Mouse (Mus musculus): ENCODE data around the gene Gm13696. TPM values are rescaled to one million over a fixed set of nuclear protein-coding genes. Genes with fewer than 3 reads are reported as not detected.
"Not testable (repeated sequence)": the region's sequence is repeated elsewhere in the genome, so short reads cannot be mapped to it uniquely, and the experiment has no call there.

The Gm13696 gene
- polyA plus RNA-seq (2015; fragmentation: Nextera tagmentation; extraction: Ambion mirVana) = not detected in 2 replicates

DNA sequence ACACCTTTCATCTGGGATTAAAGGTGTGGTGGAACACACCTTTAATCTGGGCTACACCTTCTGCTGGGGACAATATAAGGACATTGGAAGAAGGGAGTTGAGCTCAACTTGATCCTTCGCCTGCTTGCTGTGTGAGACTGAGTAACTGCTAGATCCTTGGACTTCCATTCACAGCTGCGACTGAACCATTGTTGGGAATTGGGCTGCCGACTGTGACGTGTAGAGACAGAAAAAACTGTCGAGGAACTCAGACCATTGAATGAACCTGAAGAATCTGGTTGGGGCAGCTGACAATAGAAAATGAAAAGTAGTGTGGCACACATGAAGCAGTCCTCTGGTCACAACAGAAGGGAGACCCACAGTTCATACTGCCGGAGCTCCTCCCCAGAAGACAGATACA is at the start of gene Gm13696:
TSS of gene Gm13696 (plus strand) at position 301 of the 400 bp plus-strand sequence.
- not testable (repeated sequence) for H3K27me3 ChIP-seq; H3K36me3 ChIP-seq; H3K4me1 ChIP-seq; H3K9ac ChIP-seq; ATAC-seq (replicated peaks; ENCODE audit: low FRiP score); H3K4me2 ChIP-seq; H3K4me3 ChIP-seq (replicated peaks); H3K27ac ChIP-seq; H3K9me3 ChIP-seq (replicated peaks)
- WGBS = no CpG with 5 or more reads among the region's 6 CpGs

DNA sequence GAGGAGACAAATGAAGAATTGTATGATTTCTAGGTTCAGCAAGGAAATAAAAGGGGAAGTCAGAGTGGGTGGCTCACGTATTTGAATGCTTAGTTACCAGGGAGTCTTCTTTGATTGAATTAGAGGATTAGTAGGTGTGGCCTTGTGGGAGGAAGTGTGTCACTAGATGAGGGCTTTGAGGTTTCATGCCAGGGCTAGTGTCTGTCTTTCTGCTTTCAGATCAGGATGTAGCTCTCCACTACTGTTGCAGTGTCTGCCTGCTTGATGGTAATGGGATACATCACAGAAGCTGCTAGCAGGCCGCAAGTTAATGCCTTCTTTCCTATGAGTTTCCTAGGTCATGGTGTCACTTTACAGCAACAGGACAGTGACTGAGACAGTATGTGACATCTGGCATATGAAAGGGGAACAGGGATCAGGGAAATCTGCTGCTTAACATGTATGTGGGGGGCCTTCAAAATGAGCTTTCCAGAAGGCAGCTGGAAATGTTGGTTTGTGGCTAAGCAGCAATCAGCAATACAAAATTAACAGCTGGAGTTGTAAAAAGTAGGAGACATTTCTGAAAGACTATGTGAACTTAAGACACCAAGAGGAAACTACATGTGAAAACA is 43.3 kb upstream of the Gm13696 start:
- no peaks in the 10 kb centered on the region for H3K36me3 ChIP-seq
- WGBS = 34% methylated on average over 2 of the region's 2 CpGs
- ATAC-seq (replicated peaks; ENCODE audit: low FRiP score) = peak; percentile 64

DNA sequence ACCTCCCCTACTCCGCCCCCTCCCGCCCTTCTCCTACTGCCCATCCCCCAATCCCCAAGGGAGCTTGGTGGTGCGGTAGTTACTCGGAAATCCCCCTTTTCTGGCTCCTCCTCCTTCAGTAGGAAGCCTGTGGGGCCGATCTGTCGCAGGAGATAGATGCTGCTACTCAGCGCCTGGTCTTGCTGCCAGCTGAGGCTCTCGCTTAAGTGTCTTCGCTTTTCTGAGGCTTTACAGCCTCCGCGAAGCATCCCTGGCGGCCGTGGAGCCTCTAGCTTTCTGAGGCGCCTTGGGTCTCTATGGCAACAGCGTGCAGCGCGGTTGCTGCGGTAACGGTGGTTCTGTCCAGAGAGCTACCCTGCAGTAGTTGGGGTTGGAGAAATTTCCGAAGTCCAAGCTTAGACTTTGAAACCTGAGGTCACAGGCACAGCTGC is 32.0 kb upstream of the Gm13696 start, which contains the start of gene Zswim2:
TSS of gene Zswim2 (minus strand) at position 298 of the 431 bp plus-strand sequence.
- H3K9ac ChIP-seq = no peak within 1 kb of the TSS
- H3K4me3 ChIP-seq (replicated peaks) = peak within 1 kb of the TSS; percentile 28
- WGBS = 1% methylated on average over 20 of the region's 20 CpGs
- H3K36me3 ChIP-seq = no peaks in the 10 kb centered on the region
- ATAC-seq (replicated peaks; ENCODE audit: low FRiP score) = peak; percentile 94
- H3K4me1 ChIP-seq = peaks cover 5% of the 10 kb centered on the region
- H3K4me2 ChIP-seq = peak within 1 kb of the TSS; percentile 56
- no peak within 1 kb of the TSS for H3K27ac ChIP-seq
- no peaks in the 10 kb centered on the region for H3K27me3 ChIP-seq
- no peaks in the 10 kb centered on the region for H3K9me3 ChIP-seq (replicated peaks)

More for the DNA sequence above, 43.3 kb upstream of the Gm13696 start:
- H3K4me3 ChIP-seq (replicated peaks) = no peak overlapping the region
- no peak overlapping the region for H3K27ac ChIP-seq
- H3K4me2 ChIP-seq = no peak overlapping the region
- H3K4me1 ChIP-seq = no peaks in the 10 kb centered on the region
- no peaks in the 10 kb centered on the region for H3K27me3 ChIP-seq
- no peak overlapping the region for H3K9ac ChIP-seq
- H3K9me3 ChIP-seq (replicated peaks) = no peaks in the 10 kb centered on the region

DNA sequence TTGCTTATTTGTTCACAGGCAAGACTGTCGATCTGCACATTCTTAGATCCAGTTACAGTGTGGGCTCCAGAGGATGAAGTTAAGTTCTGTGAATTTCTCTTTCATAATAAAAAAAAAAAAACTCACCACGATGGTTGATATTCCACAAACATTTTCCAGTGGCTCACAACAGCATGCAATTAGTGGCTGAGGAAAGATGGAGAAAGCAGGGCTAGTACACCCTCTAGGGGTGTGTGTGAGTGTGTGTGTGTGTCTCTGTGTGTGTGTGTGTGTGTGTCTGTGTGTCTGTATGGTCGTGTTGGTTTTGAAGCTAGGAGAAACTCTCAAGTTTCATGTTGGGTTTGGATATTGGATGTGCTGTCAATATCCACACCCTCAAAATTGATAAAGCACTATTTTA is 31.5 kb upstream of the Gm13696 start:
- ATAC-seq (replicated peaks; ENCODE audit: low FRiP score) = no peak
- no peak overlapping the region for H3K4me3 ChIP-seq (replicated peaks)
- 40% methylated on average over 3 of the region's 3 CpGs for WGBS

DNA sequence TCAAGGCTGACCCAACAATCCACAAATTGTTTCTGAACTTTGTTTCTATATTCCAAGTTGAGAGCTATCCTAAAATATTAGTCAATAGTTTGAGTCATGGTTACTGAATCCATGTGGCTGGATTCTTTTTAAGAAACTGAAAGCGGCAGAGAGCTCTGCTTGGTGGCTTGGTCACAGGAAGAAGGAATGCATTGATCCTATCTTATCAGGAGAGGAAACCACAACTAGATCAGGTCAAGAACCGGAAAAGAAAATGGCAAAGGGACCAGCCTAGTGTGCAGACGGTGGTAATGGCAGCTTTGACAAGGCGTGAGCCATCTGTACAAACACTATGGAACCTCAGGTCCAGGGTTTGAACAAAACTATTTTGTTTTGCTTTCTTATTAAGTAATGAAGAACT is 31.1 kb upstream of the Gm13696 start:
- H3K9me3 ChIP-seq (replicated peaks) = no peaks in the 10 kb centered on the region
- H3K27me3 ChIP-seq = no peaks in the 10 kb centered on the region
- H3K36me3 ChIP-seq = no peaks in the 10 kb centered on the region
- no peak overlapping the region for H3K9ac ChIP-seq
- H3K4me2 ChIP-seq = no peak overlapping the region
- ATAC-seq (replicated peaks; ENCODE audit: low FRiP score) = no peak
- no peak overlapping the region for H3K27ac ChIP-seq
- no peak overlapping the region for H3K4me3 ChIP-seq (replicated peaks)
- WGBS = 66% methylated on average over 4 of the region's 4 CpGs
- peaks cover 5% of the 10 kb centered on the region for H3K4me1 ChIP-seq

More for the DNA sequence above, 31.5 kb upstream of the Gm13696 start:
- H3K27me3 ChIP-seq = no peaks in the 10 kb centered on the region
- H3K9ac ChIP-seq = no peak overlapping the region
- no peaks in the 10 kb centered on the region for H3K36me3 ChIP-seq
- H3K4me1 ChIP-seq = peaks cover 5% of the 10 kb centered on the region
- peak overlapping the region; percentile 56 for H3K4me2 ChIP-seq
- H3K27ac ChIP-seq = no peak overlapping the region
- no peaks in the 10 kb centered on the region for H3K9me3 ChIP-seq (replicated peaks)

DNA sequence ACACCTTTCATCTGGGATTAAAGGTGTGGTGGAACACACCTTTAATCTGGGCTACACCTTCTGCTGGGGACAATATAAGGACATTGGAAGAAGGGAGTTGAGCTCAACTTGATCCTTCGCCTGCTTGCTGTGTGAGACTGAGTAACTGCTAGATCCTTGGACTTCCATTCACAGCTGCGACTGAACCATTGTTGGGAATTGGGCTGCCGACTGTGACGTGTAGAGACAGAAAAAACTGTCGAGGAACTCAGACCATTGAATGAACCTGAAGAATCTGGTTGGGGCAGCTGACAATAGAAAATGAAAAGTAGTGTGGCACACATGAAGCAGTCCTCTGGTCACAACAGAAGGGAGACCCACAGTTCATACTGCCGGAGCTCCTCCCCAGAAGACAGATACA is 17.5 kb upstream of the Gm13696 start, which contains the start of gene Gm13698:
TSS of gene Gm13698 (plus strand) at position 301 of the 400 bp plus-strand sequence.
- H3K4me2 ChIP-seq; H3K9ac ChIP-seq; H3K4me1 ChIP-seq; H3K27ac ChIP-seq; H3K27me3 ChIP-seq; H3K4me3 ChIP-seq (replicated peaks); ATAC-seq (replicated peaks; ENCODE audit: low FRiP score); H3K9me3 ChIP-seq (replicated peaks); H3K36me3 ChIP-seq: not testable (repeated sequence)
- no CpG with 5 or more reads among the region's 6 CpGs for WGBS

DNA sequence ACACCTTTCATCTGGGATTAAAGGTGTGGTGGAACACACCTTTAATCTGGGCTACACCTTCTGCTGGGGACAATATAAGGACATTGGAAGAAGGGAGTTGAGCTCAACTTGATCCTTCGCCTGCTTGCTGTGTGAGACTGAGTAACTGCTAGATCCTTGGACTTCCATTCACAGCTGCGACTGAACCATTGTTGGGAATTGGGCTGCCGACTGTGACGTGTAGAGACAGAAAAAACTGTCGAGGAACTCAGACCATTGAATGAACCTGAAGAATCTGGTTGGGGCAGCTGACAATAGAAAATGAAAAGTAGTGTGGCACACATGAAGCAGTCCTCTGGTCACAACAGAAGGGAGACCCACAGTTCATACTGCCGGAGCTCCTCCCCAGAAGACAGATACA is 11.7 kb upstream of the Gm13696 start, which contains the start of gene Gm13693:
TSS of gene Gm13693 (plus strand) at position 301 of the 400 bp plus-strand sequence.
- not testable (repeated sequence) for H3K9me3 ChIP-seq (replicated peaks); H3K4me2 ChIP-seq; H3K36me3 ChIP-seq; H3K4me3 ChIP-seq (replicated peaks); H3K4me1 ChIP-seq; H3K27ac ChIP-seq; H3K27me3 ChIP-seq; ATAC-seq (replicated peaks; ENCODE audit: low FRiP score); H3K9ac ChIP-seq
- WGBS = no CpG with 5 or more reads among the region's 6 CpGs

DNA sequence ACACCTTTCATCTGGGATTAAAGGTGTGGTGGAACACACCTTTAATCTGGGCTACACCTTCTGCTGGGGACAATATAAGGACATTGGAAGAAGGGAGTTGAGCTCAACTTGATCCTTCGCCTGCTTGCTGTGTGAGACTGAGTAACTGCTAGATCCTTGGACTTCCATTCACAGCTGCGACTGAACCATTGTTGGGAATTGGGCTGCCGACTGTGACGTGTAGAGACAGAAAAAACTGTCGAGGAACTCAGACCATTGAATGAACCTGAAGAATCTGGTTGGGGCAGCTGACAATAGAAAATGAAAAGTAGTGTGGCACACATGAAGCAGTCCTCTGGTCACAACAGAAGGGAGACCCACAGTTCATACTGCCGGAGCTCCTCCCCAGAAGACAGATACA is 5.9 kb upstream of the Gm13696 start, which contains the start of gene Gm13695:
TSS of gene Gm13695 (plus strand) at position 301 of the 400 bp plus-strand sequence.
- not testable (repeated sequence) for H3K36me3 ChIP-seq; H3K9ac ChIP-seq; H3K9me3 ChIP-seq (replicated peaks); ATAC-seq (replicated peaks; ENCODE audit: low FRiP score); H3K4me1 ChIP-seq; H3K27ac ChIP-seq; H3K4me3 ChIP-seq (replicated peaks); H3K27me3 ChIP-seq; H3K4me2 ChIP-seq
- no CpG with 5 or more reads among the region's 6 CpGs for WGBS

DNA sequence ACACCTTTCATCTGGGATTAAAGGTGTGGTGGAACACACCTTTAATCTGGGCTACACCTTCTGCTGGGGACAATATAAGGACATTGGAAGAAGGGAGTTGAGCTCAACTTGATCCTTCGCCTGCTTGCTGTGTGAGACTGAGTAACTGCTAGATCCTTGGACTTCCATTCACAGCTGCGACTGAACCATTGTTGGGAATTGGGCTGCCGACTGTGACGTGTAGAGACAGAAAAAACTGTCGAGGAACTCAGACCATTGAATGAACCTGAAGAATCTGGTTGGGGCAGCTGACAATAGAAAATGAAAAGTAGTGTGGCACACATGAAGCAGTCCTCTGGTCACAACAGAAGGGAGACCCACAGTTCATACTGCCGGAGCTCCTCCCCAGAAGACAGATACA is 5.7 kb downstream of the Gm13696 start, which contains the start of gene Gm13694:
TSS of gene Gm13694 (plus strand) at position 301 of the 400 bp plus-strand sequence.
- not testable (repeated sequence) for H3K27me3 ChIP-seq; H3K4me3 ChIP-seq (replicated peaks); H3K9ac ChIP-seq; H3K9me3 ChIP-seq (replicated peaks); H3K4me2 ChIP-seq; H3K27ac ChIP-seq; H3K36me3 ChIP-seq; H3K4me1 ChIP-seq; ATAC-seq (replicated peaks; ENCODE audit: low FRiP score)
- no CpG with 5 or more reads among the region's 6 CpGs for WGBS

DNA sequence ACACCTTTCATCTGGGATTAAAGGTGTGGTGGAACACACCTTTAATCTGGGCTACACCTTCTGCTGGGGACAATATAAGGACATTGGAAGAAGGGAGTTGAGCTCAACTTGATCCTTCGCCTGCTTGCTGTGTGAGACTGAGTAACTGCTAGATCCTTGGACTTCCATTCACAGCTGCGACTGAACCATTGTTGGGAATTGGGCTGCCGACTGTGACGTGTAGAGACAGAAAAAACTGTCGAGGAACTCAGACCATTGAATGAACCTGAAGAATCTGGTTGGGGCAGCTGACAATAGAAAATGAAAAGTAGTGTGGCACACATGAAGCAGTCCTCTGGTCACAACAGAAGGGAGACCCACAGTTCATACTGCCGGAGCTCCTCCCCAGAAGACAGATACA is 11.5 kb downstream of the Gm13696 start, which contains the start of gene Gm13697:
TSS of gene Gm13697 (plus strand) at position 301 of the 400 bp plus-strand sequence.
- not testable (repeated sequence) for H3K36me3 ChIP-seq; ATAC-seq (replicated peaks; ENCODE audit: low FRiP score); H3K27me3 ChIP-seq; H3K9ac ChIP-seq; H3K4me1 ChIP-seq; H3K9me3 ChIP-seq (replicated peaks); H3K4me3 ChIP-seq (replicated peaks); H3K27ac ChIP-seq; H3K4me2 ChIP-seq
- WGBS = no CpG with 5 or more reads among the region's 6 CpGs

DNA sequence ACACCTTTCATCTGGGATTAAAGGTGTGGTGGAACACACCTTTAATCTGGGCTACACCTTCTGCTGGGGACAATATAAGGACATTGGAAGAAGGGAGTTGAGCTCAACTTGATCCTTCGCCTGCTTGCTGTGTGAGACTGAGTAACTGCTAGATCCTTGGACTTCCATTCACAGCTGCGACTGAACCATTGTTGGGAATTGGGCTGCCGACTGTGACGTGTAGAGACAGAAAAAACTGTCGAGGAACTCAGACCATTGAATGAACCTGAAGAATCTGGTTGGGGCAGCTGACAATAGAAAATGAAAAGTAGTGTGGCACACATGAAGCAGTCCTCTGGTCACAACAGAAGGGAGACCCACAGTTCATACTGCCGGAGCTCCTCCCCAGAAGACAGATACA is 17.3 kb downstream of the Gm13696 start, which contains the start of gene Gm13691:
TSS of gene Gm13691 (plus strand) at position 301 of the 400 bp plus-strand sequence.
- H3K4me1 ChIP-seq; H3K9me3 ChIP-seq (replicated peaks); H3K9ac ChIP-seq; ATAC-seq (replicated peaks; ENCODE audit: low FRiP score); H3K4me2 ChIP-seq; H3K27ac ChIP-seq; H3K36me3 ChIP-seq; H3K4me3 ChIP-seq (replicated peaks); H3K27me3 ChIP-seq: not testable (repeated sequence)
- no CpG with 5 or more reads among the region's 6 CpGs for WGBS

DNA sequence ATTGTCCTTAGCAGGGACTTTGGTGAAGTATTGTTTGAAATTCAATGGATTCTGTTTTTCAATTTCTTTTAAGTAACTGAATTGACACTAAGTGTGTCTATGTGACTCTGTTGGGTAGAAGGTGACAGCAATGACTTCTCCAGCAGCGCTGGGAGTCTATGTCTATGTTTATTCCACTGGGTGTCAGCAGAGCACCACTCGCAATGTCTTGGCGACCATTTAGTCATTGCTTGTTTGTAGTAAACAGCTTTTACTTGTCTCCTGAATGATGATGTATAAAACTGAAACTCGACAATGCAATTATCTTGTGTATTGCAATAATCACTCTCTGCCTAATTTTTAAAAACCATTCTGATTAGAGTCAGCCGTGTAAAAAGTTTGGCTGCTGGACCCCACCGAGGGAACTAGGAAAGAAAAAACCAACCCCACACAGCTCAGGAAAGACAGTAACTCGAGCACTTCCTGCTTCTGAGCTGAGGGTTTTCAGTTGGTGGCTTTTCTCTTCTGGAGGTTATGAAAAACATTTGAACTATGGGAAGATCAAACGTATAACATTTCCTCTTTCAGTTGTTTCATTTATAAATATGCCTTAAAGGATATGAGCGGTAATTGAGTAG is 20.8 kb downstream of the Gm13696 start:
- ATAC-seq (replicated peaks; ENCODE audit: low FRiP score) = peak; percentile 82
- WGBS = 21% methylated on average over 8 of the region's 9 CpGs
- H3K36me3 ChIP-seq; H3K27me3 ChIP-seq; H3K4me1 ChIP-seq; H3K9ac ChIP-seq; H3K4me3 ChIP-seq (replicated peaks); H3K9me3 ChIP-seq (replicated peaks): not testable (repeated sequence)
- 0 out of 2 replicates have a peak overlapping the region, but pooled peaks have one; percentile 15 for H3K4me2 ChIP-seq
- H3K27ac ChIP-seq = peak overlapping the region; percentile 67
